ENCODE assay signal across 8 mouse cellular contexts in the genomic region with DNA sequence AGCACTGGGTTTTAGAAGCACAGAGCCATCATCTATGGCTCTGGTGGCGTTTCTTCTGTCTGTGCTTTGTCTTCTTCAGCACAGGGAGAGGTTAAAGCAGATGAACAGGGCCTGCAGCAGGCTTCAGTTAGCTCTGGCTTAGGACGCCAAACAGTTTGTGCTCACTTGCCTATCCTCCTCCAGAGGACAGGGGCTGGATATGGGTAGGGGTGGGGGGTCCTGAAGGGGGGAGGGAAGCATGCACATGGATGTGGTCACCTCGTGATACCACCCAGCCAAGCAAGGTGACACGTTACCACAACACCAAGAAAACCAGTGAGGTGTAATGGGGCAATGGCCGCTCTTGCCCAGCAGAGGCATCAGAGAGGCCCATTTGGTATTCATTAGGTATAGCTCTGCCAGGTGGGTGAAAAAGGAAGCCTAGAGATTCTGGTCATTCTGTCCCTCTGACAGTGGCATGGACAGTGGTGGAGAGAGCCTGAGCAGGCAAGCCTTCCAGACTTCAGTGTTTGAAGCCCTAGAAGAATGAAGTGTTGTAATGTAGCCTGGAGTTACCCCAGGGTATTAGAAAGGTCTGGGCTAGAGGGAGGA.
DNase-seq lines count a peak whose midpoint lies in the region; ATAC-seq and TF ChIP-seq lines count a peak whose summit lies in the region.
"Had no signal": no experiment of that assay in that cellular context is flagged by ENCODE, and none has a peak within 500 bp of the region (broad histone marks: within the 10 kb centered on the region; RNA-seq: fewer than 3 reads in every experiment).

No protein-coding gene starts in this region.

- H3K4me3 ChIP-seq in lung, embryonic 16.5 days (ENCODE audit: low read length) = no peak overlapping the region
- H3K4me3 ChIP-seq in lung, adult 2 months (replicated peaks; ENCODE audit: extremely low read depth, low read depth, low read length) = no peak overlapping the region
- H3K4me3 ChIP-seq in forebrain, embryonic 12.5 days (replicated peaks) = no peak overlapping the region
- H3K4me3 ChIP-seq in intestine, postnatal 0 days (ENCODE audit: low read depth, low read length) = no peak overlapping the region

- H3K4me2 ChIP-seq in lung, embryonic 16.5 days (ENCODE audit: low read depth, low read length) = no peak overlapping the region
- peak overlapping the region; percentile 10; the same call in 1 of the 2 replicates for H3K4me2 ChIP-seq in forebrain, embryonic 12.5 days
- H3K4me2 ChIP-seq in intestine, postnatal 0 days (replicated peaks; ENCODE audit: low read depth) = no peak overlapping the region

- no peak for DNase-seq in lung, adult 2 months
- DNase-seq in adrenal gland, adult 8-10 months = no peak
- DNase-seq in c-Kit-positive CD71-positive TER-119-positive erythroid progenitor cells, embryonic 14.5 days (ENCODE audit: low spot score) = no peak
- no peak for DNase-seq in gastrocnemius, adult 8-10 months (ENCODE audit: low spot score in 2 of 2)
- DNase-seq: liver, postnatal 0 days had no signal

- no peak for TF ChIP-seq CTCF in lung, adult 2 months (IDR thresholded peaks at IDR 0.05; ENCODE audit: insufficient read depth, low read length)
- peak; percentile 50 for TF ChIP-seq CTCF in intestine, postnatal 0 days (IDR thresholded peaks at IDR 0.05; ENCODE audit: low read depth)

- peaks cover 27% of the 10 kb centered on the region for H3K4me1 ChIP-seq in lung, embryonic 16.5 days (replicated peaks; ENCODE audit: control insufficient read depth, insufficient read depth, low read length)
- H3K4me1 ChIP-seq in lung, adult 2 months (ENCODE audit: control insufficient read depth, insufficient read depth, low read length) = peaks cover 6% of the 10 kb centered on the region
- H3K4me1 ChIP-seq in forebrain, embryonic 12.5 days = peaks cover 25% of the 10 kb centered on the region
- no peaks in the 10 kb centered on the region for H3K4me1 ChIP-seq in intestine, postnatal 0 days (replicated peaks; ENCODE audit: control insufficient read depth, insufficient read depth, low read length)

- no peaks in the 10 kb centered on the region for H3K36me3 ChIP-seq in lung, embryonic 16.5 days (ENCODE audit: control insufficient read depth, insufficient read depth, low read length)
- no peaks in the 10 kb centered on the region for H3K36me3 ChIP-seq in forebrain, embryonic 12.5 days (replicated peaks)
- no peaks in the 10 kb centered on the region for H3K36me3 ChIP-seq in intestine, postnatal 0 days (ENCODE audit: control insufficient read depth, insufficient read depth)

- no peak for TF ChIP-seq POLR2A in lung, adult 2 months (IDR thresholded peaks at IDR 0.05; ENCODE audit: borderline replicate concordance, extremely low read depth, low read depth, low read length)

- no peaks in the 10 kb centered on the region for H3K27me3 ChIP-seq in lung, embryonic 16.5 days (ENCODE audit: control insufficient read depth, insufficient read depth, low read depth, low read length)
- peaks cover 31% of the 10 kb centered on the region for H3K27me3 ChIP-seq in forebrain, embryonic 12.5 days
- H3K27me3 ChIP-seq in intestine, postnatal 0 days (replicated peaks; ENCODE audit: control insufficient read depth, insufficient read depth, low read length) = no peaks in the 10 kb centered on the region

- peak; percentile 26; the same call in 1 of the 2 replicates for ATAC-seq in lung, embryonic 16.5 days (ENCODE audit: low read depth)
- peak; percentile 69; the same call in 1 of the 2 replicates for ATAC-seq in forebrain, embryonic 12.5 days (ENCODE audit: low FRiP score)
- ATAC-seq in intestine, postnatal 0 days = no peak
- ATAC-seq: liver, postnatal 0 days had no signal

- H3K9me3 ChIP-seq in lung, embryonic 16.5 days (ENCODE audit: control insufficient read depth, low read length) = no peaks in the 10 kb centered on the region
- H3K9me3 ChIP-seq in forebrain, embryonic 12.5 days = no peaks in the 10 kb centered on the region
- no peaks in the 10 kb centered on the region for H3K9me3 ChIP-seq in intestine, postnatal 0 days (ENCODE audit: control insufficient read depth)

- no peak overlapping the region for H3K9ac ChIP-seq in lung, embryonic 16.5 days (ENCODE audit: low read length)
- no peak overlapping the region for H3K9ac ChIP-seq in forebrain, embryonic 12.5 days
- no peak overlapping the region for H3K9ac ChIP-seq in intestine, postnatal 0 days (ENCODE audit: low read depth, low read length)
- H3K9ac ChIP-seq: liver, postnatal 0 days had no signal

- 55% methylated on average over 5 of the region's 5 CpGs for WGBS in lung, embryonic 16.5 days
- 82% methylated on average over 5 of the region's 5 CpGs for WGBS in lung, adult 2 months
- 43% methylated on average over 5 of the region's 5 CpGs for WGBS in forebrain, embryonic 12.5 days
- 73% methylated on average over 5 of the region's 5 CpGs for WGBS in intestine, postnatal 0 days

- H3K27ac ChIP-seq in lung, embryonic 16.5 days (ENCODE audit: low read length) = peak overlapping the region; percentile 45
- peak overlapping the region; percentile 22; the same call in 1 of the 2 replicates for H3K27ac ChIP-seq in forebrain, embryonic 12.5 days
- H3K27ac ChIP-seq in intestine, postnatal 0 days (ENCODE audit: low read depth, low read length) = no peak overlapping the region
